Mouse (Mus musculus) thymus, postnatal 25 days (tissue): Measurements from ENCODE around the gene Nes.

Experiments
- DNase-seq: peaks from one replicate; pipeline ENCODE4 v3.0.0; 2022

The Nes gene

GRCm38 (mm10) chr3:88026823-88027222 lies 55.9 kb downstream of the Nes start:
- no peak for DNase-seq

GRCm38 (mm10) chr3:88027434-88028186 lies 56.7 kb downstream of the Nes start, which contains the start of gene Hapln2:
Hapln2 (minus strand) TSS chr3:88027583.
- DNase-seq, result peak; percentile 9
